Mouse (Mus musculus): ENCODE measurements around the gene Gmppb. TPM values are rescaled to one million over a fixed set of nuclear protein-coding genes. Genes with fewer than 3 reads are reported as not detected.
A peak's percentile ranks its signal among the peaks of the same experiment; 100 is the strongest.

Gene Gmppb
- polyA plus RNA-seq, 1 experiment from 2014 or later = 19.9 TPM

DNA sequence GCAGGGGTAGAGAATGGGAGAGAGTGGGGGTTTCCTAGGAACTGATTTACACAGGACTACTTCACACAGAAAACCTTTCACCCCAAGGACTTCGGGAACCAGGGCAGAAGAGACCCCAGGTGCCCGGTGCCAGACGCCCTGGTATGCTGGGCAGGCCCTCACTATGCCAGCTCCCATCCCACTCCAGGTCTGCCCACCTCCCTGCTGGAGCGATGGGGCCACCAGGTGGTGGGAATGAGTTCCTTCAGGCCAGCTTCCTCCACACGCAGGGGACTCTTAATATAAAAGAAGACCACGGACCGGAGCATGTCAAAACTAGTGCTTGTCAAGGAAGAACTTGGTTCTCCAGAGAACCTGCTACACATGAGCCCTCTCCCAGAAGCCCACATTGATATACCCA is 18.2 kb downstream of the Gmppb start:
- 79% methylated on average over 7 of the region's 7 CpGs for WGBS
- no peaks in the 10 kb centered on the region for H3K27me3 ChIP-seq
- no peak for ATAC-seq (replicated peaks)
- H3K4me2 ChIP-seq (replicated peaks) = no peak overlapping the region
- H3K4me3 ChIP-seq = no peak overlapping the region
- peaks cover 26% of the 10 kb centered on the region; the same call in 1 of the 2 replicates for H3K36me3 ChIP-seq
- H3K4me1 ChIP-seq = no peaks in the 10 kb centered on the region
- H3K9ac ChIP-seq (replicated peaks) = no peak overlapping the region
- no peaks in the 10 kb centered on the region for H3K9me3 ChIP-seq
- no peak overlapping the region for H3K27ac ChIP-seq (replicated peaks)

GRCm38 (mm10) chr9:108067900-108068299 is 18.9 kb downstream of the Gmppb start:
- 21% methylated on average over 8 of the region's 8 CpGs for WGBS
- no peak overlapping the region for H3K4me2 ChIP-seq (replicated peaks)

GRCm38 (mm10) chr9:108069007-108069406 is 20.0 kb downstream of the Gmppb start:
- no peak for ATAC-seq (replicated peaks)
- no peak overlapping the region for H3K9ac ChIP-seq (replicated peaks)
- no peak overlapping the region for H3K27ac ChIP-seq (replicated peaks)
- H3K4me3 ChIP-seq = no peak overlapping the region
- no peak overlapping the region for H3K4me2 ChIP-seq (replicated peaks)
- H3K4me1 ChIP-seq = no peaks in the 10 kb centered on the region
- WGBS = 90% methylated on average over 9 of the region's 9 CpGs
- peaks cover 15% of the 10 kb centered on the region; the same call in 1 of the 2 replicates for H3K36me3 ChIP-seq
- no peaks in the 10 kb centered on the region for H3K27me3 ChIP-seq
- no peaks in the 10 kb centered on the region for H3K9me3 ChIP-seq

More at GRCm38 (mm10) chr9:108067900-108068299, 18.9 kb downstream of the Gmppb start:
- H3K9me3 ChIP-seq = no peaks in the 10 kb centered on the region
- no peak overlapping the region for H3K9ac ChIP-seq (replicated peaks)
- H3K27me3 ChIP-seq = no peaks in the 10 kb centered on the region
- H3K4me3 ChIP-seq = no peak overlapping the region
- H3K36me3 ChIP-seq = peaks cover 22% of the 10 kb centered on the region; the same call in 1 of the 2 replicates
- no peaks in the 10 kb centered on the region for H3K4me1 ChIP-seq
- ATAC-seq (replicated peaks) = peak; percentile 41
- no peak overlapping the region for H3K27ac ChIP-seq (replicated peaks)

DNA sequence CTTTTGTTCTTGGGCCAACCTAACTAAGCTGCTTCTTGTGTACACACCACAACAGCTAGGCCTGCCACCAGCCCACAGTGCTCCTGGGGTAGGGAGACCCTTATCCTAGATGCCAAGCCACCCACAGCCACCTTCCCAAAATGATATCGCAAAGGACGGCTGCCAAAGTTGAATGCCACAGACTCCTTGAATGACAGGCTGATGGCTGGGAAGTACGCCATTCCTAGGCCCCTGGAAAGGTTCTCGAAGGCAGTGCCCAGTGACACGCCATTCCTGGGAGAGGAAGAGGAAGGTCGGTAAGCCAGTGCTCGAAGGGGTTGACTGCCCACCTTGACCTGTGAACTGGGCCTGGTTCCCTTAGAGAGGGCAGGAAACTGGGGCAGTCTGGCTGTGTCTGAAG is 20.5 kb downstream of the Gmppb start:
- no peak overlapping the region for H3K9ac ChIP-seq (replicated peaks)
- peaks cover 15% of the 10 kb centered on the region; the same call in 1 of the 2 replicates for H3K36me3 ChIP-seq
- H3K27me3 ChIP-seq = no peaks in the 10 kb centered on the region
- WGBS = 90% methylated on average over 7 of the region's 7 CpGs
- no peaks in the 10 kb centered on the region for H3K9me3 ChIP-seq
- H3K4me1 ChIP-seq = no peaks in the 10 kb centered on the region
- no peak overlapping the region for H3K27ac ChIP-seq (replicated peaks)
- no peak for ATAC-seq (replicated peaks)
- no peak overlapping the region for H3K4me3 ChIP-seq
- no peak overlapping the region for H3K4me2 ChIP-seq (replicated peaks)

GRCm38 (mm10) chr9:108071801-108072200 is 22.8 kb downstream of the Gmppb start:
- Histone ChIP-seq H3K4me3 (no peak overlapping the region), H3K9ac (replicated peaks) (no peak overlapping the region), H3K4me1 (no peaks in the 10 kb centered on the region), H3K4me2 (replicated peaks) (no peak overlapping the region), H3K27ac (replicated peaks) (no peak overlapping the region), H3K9me3 (no peaks in the 10 kb centered on the region), H3K36me3 (peaks cover 15% of the 10 kb centered on the region; the same call in 1 of the 2 replicates), H3K27me3 (no peaks in the 10 kb centered on the region)
- 87% methylated on average over 4 of the region's 4 CpGs for WGBS
- no peak for ATAC-seq (replicated peaks)

DNA sequence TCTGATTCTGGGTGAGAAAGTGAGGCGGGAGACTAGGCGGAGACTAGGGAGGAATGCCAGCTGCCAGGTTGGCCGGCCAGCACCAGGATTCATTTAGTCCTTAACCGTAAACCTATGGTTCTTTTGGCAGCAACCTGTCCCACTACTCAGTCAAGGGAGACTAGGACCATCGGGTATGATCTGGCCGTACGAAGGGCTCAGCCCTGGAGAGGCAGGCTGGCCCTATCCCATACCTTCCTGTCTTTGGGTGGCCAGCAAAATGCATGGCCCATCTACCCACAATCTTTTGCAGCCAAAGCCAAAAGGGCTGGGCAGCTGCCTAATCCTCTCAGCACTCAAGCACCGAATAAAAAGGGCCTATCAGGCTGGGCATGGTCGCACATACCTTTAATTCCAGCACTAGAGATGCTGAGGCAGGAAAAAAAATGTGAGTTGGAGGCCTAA is 23.5 kb downstream of the Gmppb start:
- Histone ChIP-seq H3K27ac (replicated peaks) (no peak overlapping the region), H3K9me3 (no peaks in the 10 kb centered on the region), H3K4me1 (no peaks in the 10 kb centered on the region), H3K4me2 (replicated peaks) (no peak overlapping the region), H3K4me3 (no peak overlapping the region), H3K27me3 (no peaks in the 10 kb centered on the region), H3K9ac (replicated peaks) (peak overlapping the region; percentile 24; the same call in 1 of the 2 replicates), H3K36me3 (peaks cover 15% of the 10 kb centered on the region; the same call in 1 of the 2 replicates)
- 54% methylated on average over 9 of the region's 9 CpGs for WGBS
- no peak for ATAC-seq (replicated peaks)

- ATAC-seq (replicated peaks) = no peak
- H3K4me3 ChIP-seq = no peak overlapping the region
- H3K27me3 ChIP-seq = no peaks in the 10 kb centered on the region
- peaks cover 7% of the 10 kb centered on the region for H3K4me1 ChIP-seq
- WGBS = 62% methylated on average over 7 of the region's 7 CpGs
- H3K9ac ChIP-seq (replicated peaks) = no peak overlapping the region
- no peak overlapping the region for H3K4me2 ChIP-seq (replicated peaks)
- H3K9me3 ChIP-seq = no peaks in the 10 kb centered on the region
- H3K27ac ChIP-seq (replicated peaks) = no peak overlapping the region
- peaks cover 15% of the 10 kb centered on the region; the same call in 1 of the 2 replicates for H3K36me3 ChIP-seq
Observed at GRCm38 (mm10) chr9:108073141-108073930, 24.3 kb downstream of the Gmppb start.

- Histone ChIP-seq H3K27me3 (peaks cover 34% of the 10 kb centered on the region), H3K9me3 (no peaks in the 10 kb centered on the region), H3K4me2 (replicated peaks) (peak within 1 kb of the TSS; percentile 80), H3K9ac (replicated peaks) (peak within 1 kb of the TSS; percentile 91), H3K4me1 (peaks cover 20% of the 10 kb centered on the region), H3K36me3 (peaks cover 7% of the 10 kb centered on the region), H3K4me3 (peak within 1 kb of the TSS; percentile 85), H3K27ac (replicated peaks) (no peak within 1 kb of the TSS)
- 80% methylated on average over 5 of the region's 5 CpGs for WGBS
- ATAC-seq (replicated peaks) = no peak
Observed at GRCm38 (mm10) chr9:108080168-108080567, 31.1 kb downstream of the Gmppb start, which contains the start of gene Mst1. Gene Mst1 (plus strand): TSS chr9:108080436.

GRCm38 (mm10) chr9:108082549-108082948 is 33.5 kb downstream of the Gmppb start:
- Histone ChIP-seq H3K36me3 (peaks cover 27% of the 10 kb centered on the region), H3K9ac (replicated peaks) (no peak overlapping the region), H3K27me3 (peaks cover 34% of the 10 kb centered on the region), H3K4me1 (peaks cover 20% of the 10 kb centered on the region), H3K9me3 (no peaks in the 10 kb centered on the region), H3K4me2 (replicated peaks) (no peak overlapping the region), H3K4me3 (peak overlapping the region; percentile 8; the same call in 1 of the 2 replicates), H3K27ac (replicated peaks) (no peak overlapping the region)
- WGBS = 5% methylated on average over 19 of the region's 19 CpGs
- ATAC-seq (replicated peaks) = no peak

DNA sequence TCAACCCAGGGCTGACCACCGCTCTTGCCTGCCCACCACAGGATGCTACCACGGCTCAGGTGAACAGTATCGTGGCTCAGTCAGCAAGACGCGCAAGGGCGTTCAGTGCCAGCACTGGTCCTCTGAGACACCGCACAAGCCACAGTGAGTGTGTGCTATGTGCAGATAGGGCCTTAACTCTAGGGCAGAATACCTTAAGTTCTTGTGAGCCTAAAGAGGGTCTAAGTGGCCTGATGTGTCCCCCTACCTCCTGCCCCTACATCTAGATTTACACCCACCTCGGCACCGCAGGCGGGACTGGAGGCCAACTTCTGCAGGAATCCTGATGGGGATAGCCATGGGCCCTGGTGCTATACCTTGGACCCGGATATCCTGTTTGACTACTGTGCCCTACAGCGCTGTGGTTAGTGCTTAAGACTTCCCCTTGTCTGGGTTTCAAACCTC is 34.0 kb downstream of the Gmppb start, which contains the start of gene Rnf123:
TSS of gene Rnf123 (minus strand) at position 359 of the 444 bp plus-strand sequence.
- Histone ChIP-seq H3K4me3 (peak within 1 kb of the TSS; percentile 8; the same call in 1 of the 2 replicates), H3K36me3 (peaks cover 31% of the 10 kb centered on the region), H3K4me1 (peaks cover 16% of the 10 kb centered on the region), H3K27me3 (peaks cover 34% of the 10 kb centered on the region), H3K4me2 (replicated peaks) (no peak within 1 kb of the TSS), H3K27ac (replicated peaks) (no peak within 1 kb of the TSS), H3K9ac (replicated peaks) (no peak within 1 kb of the TSS), H3K9me3 (no peaks in the 10 kb centered on the region)
- WGBS = 32% methylated on average over 12 of the region's 12 CpGs
- ATAC-seq (replicated peaks) = no peak

- H3K36me3 ChIP-seq = peaks cover 32% of the 10 kb centered on the region
- H3K4me1 ChIP-seq = peaks cover 10% of the 10 kb centered on the region
- WGBS = 86% methylated on average over 6 of the region's 6 CpGs
- H3K9me3 ChIP-seq = no peaks in the 10 kb centered on the region
- no peak overlapping the region for H3K4me3 ChIP-seq
- peaks cover 34% of the 10 kb centered on the region for H3K27me3 ChIP-seq
- H3K27ac ChIP-seq (replicated peaks) = no peak overlapping the region
- H3K4me2 ChIP-seq (replicated peaks) = no peak overlapping the region
- H3K9ac ChIP-seq (replicated peaks) = no peak overlapping the region
- no peak for ATAC-seq (replicated peaks)
Observed at GRCm38 (mm10) chr9:108083561-108083960, 34.5 kb downstream of the Gmppb start.

DNA sequence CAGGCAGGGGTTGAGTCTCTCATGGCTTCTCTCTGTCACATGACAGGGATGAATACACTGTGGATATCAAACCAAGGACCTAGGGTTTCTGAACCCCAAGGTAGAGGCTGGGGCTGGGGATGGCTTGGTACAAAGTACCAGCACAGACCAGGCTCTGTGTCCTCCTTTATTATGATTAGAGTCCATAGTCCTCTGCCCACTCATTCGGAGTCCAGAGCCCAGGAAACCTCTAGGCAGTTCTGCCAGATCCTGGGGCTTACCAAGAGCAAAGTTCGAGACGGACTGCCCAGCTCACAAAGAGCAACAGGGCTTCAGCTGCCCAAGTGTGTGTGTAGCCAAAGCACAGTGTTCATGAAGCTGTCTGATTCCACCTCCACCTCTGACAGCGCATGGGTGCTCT is 36.2 kb downstream of the Gmppb start:
- Histone ChIP-seq H3K4me3 (no peak overlapping the region), H3K9me3 (no peaks in the 10 kb centered on the region), H3K27me3 (peaks cover 34% of the 10 kb centered on the region), H3K9ac (replicated peaks) (no peak overlapping the region), H3K4me1 (0 out of 2 replicates have a peak, but pooled peaks cover 3% of the 10 kb centered on the region), H3K27ac (replicated peaks) (no peak overlapping the region), H3K4me2 (replicated peaks) (no peak overlapping the region), H3K36me3 (peaks cover 48% of the 10 kb centered on the region)
- no peak for ATAC-seq (replicated peaks)
- WGBS = 95% methylated on average over 4 of the region's 4 CpGs
